Mouse (Mus musculus): ENCODE results near the gene Mta1. TPM values are rescaled to one million over a fixed set of nuclear protein-coding genes. Genes with fewer than 3 reads are reported as not detected.

Gene Mta1
- polyA plus RNA-seq, 1 experiment from 2014 or later: 4.9 TPM

GRCm38 (mm10) chr12:113089107-113089506 lies 9.0 kb upstream of the Mta1 start:
- Histone ChIP-seq H3K27me3 (replicated peaks; ENCODE audit: control insufficient read depth, insufficient read depth, low read length) (no peaks in the 10 kb centered on the region), H3K36me3 (ENCODE audit: control insufficient read depth, insufficient read depth) (no peaks in the 10 kb centered on the region), H3K9me3 (ENCODE audit: control insufficient read depth) (no peaks in the 10 kb centered on the region), H3K27ac (ENCODE audit: low read depth, low read length) (no peak overlapping the region), H3K4me2 (replicated peaks; ENCODE audit: low read depth) (no peak overlapping the region), H3K4me1 (replicated peaks; ENCODE audit: control insufficient read depth, insufficient read depth, low read length) (no peaks in the 10 kb centered on the region), H3K9ac (ENCODE audit: low read depth, low read length) (no peak overlapping the region), H3K4me3 (ENCODE audit: low read depth, low read length) (no peak overlapping the region)
- TF ChIP-seq CTCF (IDR thresholded peaks at IDR 0.05; ENCODE audit: low read depth): no peak
- WGBS: 87% methylated on average over 6 of the region's 6 CpGs
- ATAC-seq: no peak

- no peak for ATAC-seq
- Histone ChIP-seq H3K9me3 (ENCODE audit: control insufficient read depth) (no peaks in the 10 kb centered on the region), H3K36me3 (ENCODE audit: control insufficient read depth, insufficient read depth) (no peaks in the 10 kb centered on the region), H3K4me1 (replicated peaks; ENCODE audit: control insufficient read depth, insufficient read depth, low read length) (no peaks in the 10 kb centered on the region), H3K27me3 (replicated peaks; ENCODE audit: control insufficient read depth, insufficient read depth, low read length) (no peaks in the 10 kb centered on the region), H3K27ac (ENCODE audit: low read depth, low read length) (no peak overlapping the region), H3K4me3 (ENCODE audit: low read depth, low read length) (no peak overlapping the region), H3K4me2 (replicated peaks; ENCODE audit: low read depth) (no peak overlapping the region), H3K9ac (ENCODE audit: low read depth, low read length) (no peak overlapping the region)
- 76% methylated on average over 17 of the region's 17 CpGs for WGBS
- TF ChIP-seq CTCF (IDR thresholded peaks at IDR 0.05; ENCODE audit: low read depth): no peak
Observed at GRCm38 (mm10) chr12:113090053-113090452, 8.0 kb upstream of the Mta1 start.

- no peak for ATAC-seq
- Histone ChIP-seq H3K4me1 (replicated peaks; ENCODE audit: control insufficient read depth, insufficient read depth, low read length) (no peaks in the 10 kb centered on the region), H3K27ac (ENCODE audit: low read depth, low read length) (no peak overlapping the region), H3K4me3 (ENCODE audit: low read depth, low read length) (no peak overlapping the region), H3K9me3 (ENCODE audit: control insufficient read depth) (no peaks in the 10 kb centered on the region), H3K4me2 (replicated peaks; ENCODE audit: low read depth) (0 out of 2 replicates have a peak overlapping the region, but pooled peaks have one; percentile 98), H3K36me3 (ENCODE audit: control insufficient read depth, insufficient read depth) (no peaks in the 10 kb centered on the region; the same call in 1 of the 2 replicates), H3K9ac (ENCODE audit: low read depth, low read length) (no peak overlapping the region), H3K27me3 (replicated peaks; ENCODE audit: control insufficient read depth, insufficient read depth, low read length) (no peaks in the 10 kb centered on the region)
- no peak for TF ChIP-seq CTCF (IDR thresholded peaks at IDR 0.05; ENCODE audit: low read depth)
- 87% methylated on average over 5 of the region's 5 CpGs for WGBS
Observed at GRCm38 (mm10) chr12:113097040-113097439, 1.0 kb upstream of the Mta1 start.

GRCm38 (mm10) chr12:113098530-113099151 lies 563 bp downstream of the Mta1 start:
- Histone ChIP-seq H3K4me3 (ENCODE audit: low read depth, low read length) (peak overlapping the region; percentile 82), H3K27ac (ENCODE audit: low read depth, low read length) (peak overlapping the region; percentile 71), H3K9ac (ENCODE audit: low read depth, low read length) (peak overlapping the region; percentile 97), H3K36me3 (ENCODE audit: control insufficient read depth, insufficient read depth) (no peaks in the 10 kb centered on the region; the same call in 1 of the 2 replicates), H3K9me3 (ENCODE audit: control insufficient read depth) (no peaks in the 10 kb centered on the region), H3K4me1 (replicated peaks; ENCODE audit: control insufficient read depth, insufficient read depth, low read length) (no peaks in the 10 kb centered on the region), H3K4me2 (replicated peaks; ENCODE audit: low read depth) (peak overlapping the region; percentile 98), H3K27me3 (replicated peaks; ENCODE audit: control insufficient read depth, insufficient read depth, low read length) (no peaks in the 10 kb centered on the region)
- ATAC-seq: peak; percentile 23; the same call in 1 of the 2 replicates
- no peak for TF ChIP-seq CTCF (IDR thresholded peaks at IDR 0.05; ENCODE audit: low read depth)
- 1% methylated on average over 39 of the region's 60 CpGs for WGBS

GRCm38 (mm10) chr12:113099470-113100237 lies 1.6 kb downstream of the Mta1 start:
- Histone ChIP-seq H3K9ac (ENCODE audit: low read depth, low read length) (no peak overlapping the region), H3K4me3 (ENCODE audit: low read depth, low read length) (peak overlapping the region; percentile 82), H3K36me3 (ENCODE audit: control insufficient read depth, insufficient read depth) (no peaks in the 10 kb centered on the region; the same call in 1 of the 2 replicates), H3K4me1 (replicated peaks; ENCODE audit: control insufficient read depth, insufficient read depth, low read length) (no peaks in the 10 kb centered on the region), H3K4me2 (replicated peaks; ENCODE audit: low read depth) (peak overlapping the region; percentile 98), H3K27ac (ENCODE audit: low read depth, low read length) (0 out of 2 replicates have a peak overlapping the region, but pooled peaks have one; percentile 71), H3K27me3 (replicated peaks; ENCODE audit: control insufficient read depth, insufficient read depth, low read length) (no peaks in the 10 kb centered on the region), H3K9me3 (ENCODE audit: control insufficient read depth) (no peaks in the 10 kb centered on the region)
- no peak for ATAC-seq
- WGBS: 40% methylated on average over 6 of the region's 6 CpGs
- no peak for TF ChIP-seq CTCF (IDR thresholded peaks at IDR 0.05; ENCODE audit: low read depth)

GRCm38 (mm10) chr12:113100448-113101076 lies 2.5 kb downstream of the Mta1 start:
- 66% methylated on average over 5 of the region's 5 CpGs for WGBS
- Histone ChIP-seq H3K9ac (ENCODE audit: low read depth, low read length) (no peak overlapping the region), H3K27ac (ENCODE audit: low read depth, low read length) (no peak overlapping the region), H3K4me1 (replicated peaks; ENCODE audit: control insufficient read depth, insufficient read depth, low read length) (no peaks in the 10 kb centered on the region), H3K27me3 (replicated peaks; ENCODE audit: control insufficient read depth, insufficient read depth, low read length) (no peaks in the 10 kb centered on the region), H3K4me2 (replicated peaks; ENCODE audit: low read depth) (no peak overlapping the region), H3K36me3 (ENCODE audit: control insufficient read depth, insufficient read depth) (no peaks in the 10 kb centered on the region; the same call in 1 of the 2 replicates), H3K4me3 (ENCODE audit: low read depth, low read length) (no peak overlapping the region), H3K9me3 (ENCODE audit: control insufficient read depth) (no peaks in the 10 kb centered on the region)
- TF ChIP-seq CTCF (IDR thresholded peaks at IDR 0.05; ENCODE audit: low read depth): no peak
- no peak for ATAC-seq
